Mouse (Mus musculus): Measurements from ENCODE around the gene Atxn1l. TPM values are rescaled to one million over a fixed set of nuclear protein-coding genes. Genes with fewer than 3 reads are reported as not detected.
A peak's percentile ranks its signal among the peaks of the same experiment; 100 is the strongest.

Gene Atxn1l
- total RNA-seq, 2 experiments from 2014 or later, result 15.0 to 17.7 TPM

- no peak for ATAC-seq (ENCODE audit: poor library complexity, severe bottlenecking)
These were observed 3.5 kb downstream of the Atxn1l start for GRCm38 (mm10) chr8:109734018-109734417.

GRCm38 (mm10) chr8:109731012-109731411, 6.5 kb downstream of the Atxn1l start:
- ATAC-seq (ENCODE audit: poor library complexity, severe bottlenecking), result no peak

GRCm38 (mm10) chr8:109725106-109725505, 12.4 kb downstream of the Atxn1l start:
- ATAC-seq (ENCODE audit: poor library complexity, severe bottlenecking), result no peak

- no peak for ATAC-seq (ENCODE audit: poor library complexity, severe bottlenecking)
These were observed 22.6 kb downstream of the Atxn1l start for GRCm38 (mm10) chr8:109714961-109715360.

GRCm38 (mm10) chr8:109712521-109712920, 25.0 kb downstream of the Atxn1l start:
- ATAC-seq (ENCODE audit: poor library complexity, severe bottlenecking), result no peak

- ATAC-seq (ENCODE audit: poor library complexity, severe bottlenecking), result no peak
These were observed 29.6 kb downstream of the Atxn1l start for GRCm38 (mm10) chr8:109707921-109708320.

GRCm38 (mm10) chr8:109706874-109707237, 30.7 kb downstream of the Atxn1l start:
- peak; percentile 71 for ATAC-seq (ENCODE audit: poor library complexity, severe bottlenecking)

- no peak for ATAC-seq (ENCODE audit: poor library complexity, severe bottlenecking)
These were observed 31.3 kb downstream of the Atxn1l start for GRCm38 (mm10) chr8:109706076-109706873.

GRCm38 (mm10) chr8:109705320-109706075, 32.0 kb downstream of the Atxn1l start, which contains the start of gene Zfp821:
Zfp821 (plus strand) TSS chr8:109705546.
- ATAC-seq (ENCODE audit: poor library complexity, severe bottlenecking), result peak; percentile 78

GRCm38 (mm10) chr8:109704565-109705319, 32.8 kb downstream of the Atxn1l start:
- ATAC-seq (ENCODE audit: poor library complexity, severe bottlenecking), result peak; percentile 45

- no peak for ATAC-seq (ENCODE audit: poor library complexity, severe bottlenecking)
These were observed 39.1 kb downstream of the Atxn1l start for GRCm38 (mm10) chr8:109698477-109698876.

- ATAC-seq (ENCODE audit: poor library complexity, severe bottlenecking), result no peak
These were observed 39.8 kb downstream of the Atxn1l start for GRCm38 (mm10) chr8:109697754-109698153.

- ATAC-seq (ENCODE audit: poor library complexity, severe bottlenecking), result no peak
These were observed 43.4 kb downstream of the Atxn1l start for GRCm38 (mm10) chr8:109694154-109694553.

GRCm38 (mm10) chr8:109693146-109693900, 44.2 kb downstream of the Atxn1l start, which contains the start of gene Ist1:
Ist1 (minus strand) TSS chr8:109693260.
- ATAC-seq (ENCODE audit: poor library complexity, severe bottlenecking), result peak; percentile 89

- ATAC-seq (ENCODE audit: poor library complexity, severe bottlenecking), result peak; percentile 48
These were observed 44.9 kb downstream of the Atxn1l start for GRCm38 (mm10) chr8:109692443-109693145.

- peak; percentile 25 for ATAC-seq (ENCODE audit: poor library complexity, severe bottlenecking)
These were observed 45.8 kb downstream of the Atxn1l start for GRCm38 (mm10) chr8:109691769-109692168.

- ATAC-seq (ENCODE audit: poor library complexity, severe bottlenecking), result peak; percentile 83
These were observed 50.3 kb downstream of the Atxn1l start for GRCm38 (mm10) chr8:109687248-109687647.

GRCm38 (mm10) chr8:109682120-109682519, 55.4 kb downstream of the Atxn1l start:
- ATAC-seq (ENCODE audit: poor library complexity, severe bottlenecking), result peak; percentile 97

GRCm38 (mm10) chr8:109681535-109681934, 56.0 kb downstream of the Atxn1l start:
- ATAC-seq (ENCODE audit: poor library complexity, severe bottlenecking), result no peak
